Mouse (Mus musculus) kidney, postnatal 10 days (tissue): ENCODE measurements around the gene Lnx2.
A peak's percentile ranks its signal among the peaks of the same experiment; 100 is the strongest.

Experiments used
- DNase-seq: peaks from one replicate; pipeline ENCODE4 v3.0.0; 2021; ENCODE audit warnings: mixed read lengths

The Lnx2 gene

DNA sequence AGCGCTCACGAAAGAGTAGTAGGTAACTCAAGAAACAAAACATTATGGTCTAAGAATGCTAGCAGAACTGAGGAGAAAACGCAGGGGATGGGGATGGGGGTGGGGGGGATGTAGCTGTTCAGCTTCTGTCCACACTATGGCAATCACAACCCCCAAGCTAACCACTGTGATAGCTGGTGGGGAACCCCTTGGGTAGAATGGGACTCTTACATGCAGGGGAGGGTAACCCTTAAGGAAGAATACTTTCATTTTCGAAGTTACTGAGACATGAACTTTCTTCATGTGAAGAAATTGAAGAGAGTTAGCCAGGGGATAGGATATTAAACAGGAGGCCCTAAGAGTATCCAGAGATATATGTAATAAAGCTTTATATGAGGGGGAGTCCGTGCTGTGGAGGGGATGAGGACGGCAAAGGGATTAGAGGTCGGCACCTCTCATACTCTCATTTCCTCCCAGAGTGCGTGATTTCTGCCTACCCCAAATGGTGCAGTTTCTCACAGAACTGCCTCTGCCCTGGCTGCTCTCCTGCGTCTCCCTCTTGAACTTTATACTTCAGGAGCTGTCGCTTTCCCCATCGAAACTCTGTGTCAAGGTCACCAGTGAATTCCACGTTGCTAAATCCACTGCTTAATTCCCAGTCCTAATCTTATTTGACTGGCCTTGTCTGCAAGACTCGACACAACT, 25.4 kb downstream of the Lnx2 start:
- DNase-seq = peak; percentile 14

DNA sequence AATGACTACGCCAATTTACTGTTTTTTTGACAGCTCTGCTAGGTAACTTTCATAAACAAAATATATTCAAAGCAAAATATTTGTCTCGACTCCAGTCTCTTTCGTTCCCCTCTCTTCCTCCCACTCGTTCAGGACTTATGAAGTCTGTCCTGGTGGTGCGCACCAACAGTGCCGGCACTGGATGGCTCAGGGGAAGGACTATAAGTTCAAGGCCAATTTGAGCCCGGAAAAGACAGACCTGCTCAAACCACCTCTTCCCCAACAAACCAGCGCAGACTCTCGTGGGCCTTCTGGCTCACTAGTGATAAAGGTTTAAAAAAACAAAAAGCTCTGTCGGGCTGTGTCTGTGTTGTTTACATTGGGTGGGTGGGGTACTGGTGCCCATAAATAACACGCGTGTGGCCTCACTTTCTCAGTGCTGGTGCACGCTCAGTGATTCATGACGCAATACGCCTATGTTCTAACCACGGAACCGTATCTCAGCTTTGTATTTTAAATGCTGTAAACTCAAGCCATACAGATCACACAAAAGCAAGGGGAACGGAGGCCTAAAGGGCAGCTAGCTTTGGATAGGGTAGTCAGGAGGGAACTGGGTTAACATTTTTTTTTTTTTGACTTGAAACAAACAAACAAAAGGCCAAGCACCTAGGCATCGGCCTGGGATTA, 26.7 kb downstream of the Lnx2 start:
- DNase-seq = peak; percentile 2

DNA sequence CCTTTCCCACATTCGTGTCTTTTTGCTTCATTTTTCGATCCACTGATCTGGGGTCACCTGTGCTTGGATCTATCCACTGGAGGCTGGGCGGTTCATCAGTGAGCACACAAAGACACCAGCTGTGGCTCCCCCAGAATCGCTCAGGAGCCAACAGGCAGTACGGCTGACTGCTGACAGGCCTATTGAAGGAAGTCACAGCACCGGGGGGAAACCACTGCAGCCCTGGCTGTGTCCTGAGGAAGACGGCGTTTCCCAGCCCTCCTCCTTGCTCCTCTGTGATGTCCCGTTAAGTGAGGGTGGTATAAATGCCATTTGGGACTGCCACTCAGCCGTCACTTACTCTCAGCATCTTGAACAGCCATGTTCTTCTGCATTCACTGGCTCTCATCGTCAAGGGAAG, 30.5 kb downstream of the Lnx2 start:
- peak; percentile 48 for DNase-seq

DNA sequence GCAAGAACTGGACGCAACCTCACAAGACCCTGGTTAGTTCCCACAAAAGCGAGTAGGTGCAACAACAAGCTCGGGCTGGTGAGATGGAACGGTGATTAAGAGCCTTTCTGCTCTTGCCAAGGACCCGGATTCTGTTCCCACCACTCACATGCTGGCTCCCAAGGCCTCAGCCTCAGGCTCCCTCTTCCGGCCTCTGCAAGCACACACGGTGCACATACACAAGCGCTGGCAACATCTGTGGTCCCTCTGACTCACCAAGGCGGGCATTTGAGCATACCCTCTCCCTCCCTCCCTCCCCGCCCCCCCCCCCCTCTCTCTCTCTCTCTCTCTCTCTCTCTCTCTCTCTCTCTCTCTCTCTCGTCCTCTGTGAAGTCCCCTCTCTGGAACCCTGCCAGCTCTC, 31.1 kb downstream of the Lnx2 start:
- peak; percentile 12 for DNase-seq

DNA sequence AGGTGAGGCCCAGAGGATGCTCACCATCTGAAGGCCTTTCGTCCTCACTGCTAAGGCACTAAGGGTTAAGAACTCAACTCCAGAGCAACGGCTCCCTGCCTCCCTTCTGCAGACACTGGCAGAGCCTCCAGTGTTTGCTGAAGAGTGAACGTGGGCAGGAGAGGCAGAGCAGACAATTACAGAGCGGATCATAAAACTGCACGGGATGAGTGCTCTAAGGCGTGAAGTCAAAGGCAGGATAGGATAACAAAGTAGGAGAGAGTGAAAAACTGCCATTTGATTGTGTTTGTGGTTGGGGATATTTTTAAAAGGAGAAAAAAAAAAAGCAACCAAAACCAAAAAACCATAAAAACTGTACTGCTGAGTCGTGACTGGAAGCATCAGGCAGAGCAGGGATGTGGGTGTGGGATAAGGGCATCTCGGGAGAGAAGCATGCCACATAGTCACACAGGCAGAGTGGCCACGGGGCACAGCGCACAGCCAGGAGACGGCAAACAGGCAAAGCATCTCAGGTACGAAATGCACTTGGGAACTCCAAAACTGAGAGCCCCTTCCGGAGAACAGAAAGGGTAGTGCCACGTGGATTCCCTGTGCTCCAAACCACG, 33.0 kb downstream of the Lnx2 start:
- DNase-seq = no peak

DNA sequence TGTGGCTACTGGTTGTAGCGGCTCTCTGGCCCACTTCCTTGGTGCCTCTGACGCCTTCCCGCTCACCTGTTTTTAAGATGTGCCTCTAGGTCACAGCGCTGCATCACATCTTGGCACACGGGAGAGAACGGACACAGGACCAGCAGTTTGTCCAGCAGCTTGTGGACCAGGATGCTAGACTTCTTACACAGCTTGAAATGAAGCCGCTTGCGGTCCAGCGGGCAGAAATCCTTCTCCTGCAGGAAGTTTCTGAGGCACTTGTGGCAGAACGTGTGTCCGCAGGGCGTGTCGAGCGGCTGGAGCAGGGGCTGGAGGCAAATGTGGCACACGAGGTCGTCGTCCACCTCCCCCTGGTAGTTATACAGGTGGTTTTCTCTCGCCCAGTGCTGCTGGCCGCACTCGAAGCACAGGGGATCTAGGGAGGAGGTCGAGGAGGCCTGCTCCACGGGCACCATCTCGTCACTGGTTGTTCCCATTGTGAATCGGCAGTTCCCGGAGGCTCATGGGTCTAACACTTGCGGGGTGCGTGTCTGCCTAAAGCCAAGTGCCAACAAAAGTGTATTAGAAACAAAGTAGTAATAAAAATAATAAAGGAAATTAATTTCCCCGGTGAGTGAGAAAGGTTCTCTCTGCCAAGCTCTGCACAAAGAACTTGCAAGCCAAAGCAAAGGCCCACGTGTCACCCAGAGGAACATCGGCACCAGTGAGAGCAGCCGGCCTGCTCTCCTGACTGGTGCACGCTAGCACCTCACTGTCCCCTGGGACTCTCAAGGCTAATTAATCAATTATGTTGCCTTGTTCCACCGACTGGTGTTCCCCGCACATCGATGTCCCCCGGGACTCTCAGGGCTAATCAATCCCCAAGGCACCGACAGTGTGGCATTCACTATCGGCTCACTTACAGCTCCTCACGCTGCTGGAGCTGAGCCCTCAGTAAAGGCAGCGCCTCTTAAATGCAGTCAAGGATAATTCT, 34.1 kb downstream of the Lnx2 start:
- DNase-seq = no peak

DNA sequence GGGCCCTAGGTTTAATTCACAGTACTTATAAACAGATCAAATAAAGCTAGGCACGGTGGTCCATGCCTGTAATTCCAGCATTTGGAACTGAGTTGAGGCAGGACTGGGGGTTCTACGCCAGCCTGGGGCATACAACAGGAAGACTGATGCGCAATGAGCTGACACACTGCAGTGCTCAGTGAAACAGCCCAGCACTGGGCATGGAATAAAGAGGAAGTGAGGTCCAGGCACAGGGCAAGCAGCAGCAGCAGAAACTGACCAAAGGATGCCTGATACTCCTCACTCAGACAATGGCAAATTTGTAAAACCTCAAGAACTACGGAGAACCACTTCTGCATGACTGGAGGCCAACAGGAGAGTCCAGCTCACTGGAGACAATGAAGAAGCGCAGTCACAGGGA, 37.0 kb downstream of the Lnx2 start:
- DNase-seq = no peak

DNA sequence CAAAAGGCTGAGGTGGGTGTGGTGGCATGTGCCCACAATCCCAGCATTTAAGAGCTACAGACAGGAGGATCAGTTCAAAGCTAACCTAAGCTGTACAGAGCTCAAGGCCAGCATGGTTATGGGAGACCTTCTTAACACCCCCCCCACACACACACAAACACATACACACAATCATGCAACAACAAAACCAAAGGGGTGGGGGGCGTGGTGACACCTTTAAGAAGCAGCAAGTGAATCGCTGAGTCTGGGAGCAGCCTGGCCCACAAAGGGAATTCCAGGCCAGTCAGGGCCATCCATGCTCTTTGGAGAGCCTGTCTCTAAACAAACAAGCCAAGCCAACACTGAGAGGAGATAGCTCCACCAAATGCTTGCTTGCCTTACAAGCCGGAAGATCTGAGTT, 38.8 kb downstream of the Lnx2 start:
- no peak for DNase-seq

DNA sequence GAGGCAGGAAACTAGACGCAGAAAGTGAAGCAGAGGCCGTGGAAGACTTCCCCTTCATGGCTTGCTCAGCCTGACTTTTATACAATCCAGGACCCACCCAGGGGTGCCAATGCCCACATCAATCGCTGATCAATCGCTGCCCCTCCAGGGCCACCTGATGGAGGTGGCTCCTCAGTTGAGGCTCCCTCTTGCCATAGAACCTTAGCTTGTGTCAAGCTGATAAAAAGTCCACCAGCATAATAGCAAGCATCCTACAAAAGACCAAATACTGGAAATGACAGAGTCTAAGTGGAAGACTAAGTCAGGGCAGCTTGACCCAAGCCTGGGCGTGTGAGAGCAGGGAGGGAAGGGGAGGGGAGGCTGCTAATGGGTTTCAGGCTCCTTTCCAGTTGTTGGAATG, 39.7 kb downstream of the Lnx2 start:
- DNase-seq = no peak

DNA sequence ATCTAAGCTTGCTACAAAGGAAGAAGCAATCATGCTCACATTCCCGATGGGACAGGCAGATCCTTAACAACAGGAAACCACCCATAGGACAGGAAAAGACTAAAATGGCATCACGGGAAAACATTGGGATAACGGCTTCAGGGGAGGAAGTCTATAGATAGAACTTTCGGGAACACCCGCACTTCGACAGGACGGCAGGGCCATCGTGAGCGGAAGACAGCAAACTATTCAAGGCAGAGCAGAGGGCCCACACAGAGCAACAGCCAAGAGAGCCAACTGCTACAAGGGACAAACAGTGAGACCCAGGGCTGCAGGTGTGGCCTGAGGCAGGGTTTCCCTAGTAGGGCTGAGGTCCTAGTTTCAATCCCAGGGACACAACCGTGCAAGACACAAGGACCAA, 40.4 kb downstream of the Lnx2 start:
- DNase-seq = peak; percentile 68

DNA sequence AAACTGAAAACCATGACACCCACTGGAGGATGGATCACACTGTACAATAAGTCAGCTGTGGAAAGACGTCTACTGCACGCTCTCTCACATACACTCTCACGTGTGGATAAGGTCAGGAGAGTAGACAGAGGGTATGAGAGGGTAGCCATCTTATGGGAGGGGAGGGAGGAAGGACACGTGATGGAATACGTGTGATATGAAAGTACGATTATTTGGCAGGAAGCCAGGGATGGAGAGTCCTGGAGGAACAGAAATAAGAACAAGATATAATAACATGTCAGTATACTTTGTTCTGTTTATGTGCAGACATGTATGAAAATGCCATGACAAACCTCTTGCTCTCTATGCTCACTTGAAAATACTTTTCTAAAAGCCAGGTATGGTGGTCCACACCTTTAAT, 41.1 kb downstream of the Lnx2 start:
- DNase-seq = no peak

DNA sequence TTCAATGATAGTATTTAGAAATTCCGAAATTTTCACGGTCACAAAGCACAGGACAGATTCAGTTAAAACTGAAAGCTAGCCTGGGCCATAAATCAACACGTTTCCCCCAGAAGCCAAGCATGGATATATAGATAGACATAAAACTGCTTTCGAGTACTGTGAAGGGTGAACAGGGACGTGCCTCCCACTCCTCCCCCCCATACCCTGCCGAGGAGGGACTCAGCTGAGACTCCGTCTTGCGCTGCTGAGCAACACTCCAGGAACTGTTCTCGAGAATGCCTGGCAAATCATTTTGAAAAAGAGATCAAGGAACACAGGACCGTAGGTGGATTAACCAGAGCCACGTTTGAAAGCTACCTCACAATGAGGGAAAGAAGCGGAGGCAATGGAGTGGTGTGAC, 42.1 kb downstream of the Lnx2 start:
- no peak for DNase-seq

DNA sequence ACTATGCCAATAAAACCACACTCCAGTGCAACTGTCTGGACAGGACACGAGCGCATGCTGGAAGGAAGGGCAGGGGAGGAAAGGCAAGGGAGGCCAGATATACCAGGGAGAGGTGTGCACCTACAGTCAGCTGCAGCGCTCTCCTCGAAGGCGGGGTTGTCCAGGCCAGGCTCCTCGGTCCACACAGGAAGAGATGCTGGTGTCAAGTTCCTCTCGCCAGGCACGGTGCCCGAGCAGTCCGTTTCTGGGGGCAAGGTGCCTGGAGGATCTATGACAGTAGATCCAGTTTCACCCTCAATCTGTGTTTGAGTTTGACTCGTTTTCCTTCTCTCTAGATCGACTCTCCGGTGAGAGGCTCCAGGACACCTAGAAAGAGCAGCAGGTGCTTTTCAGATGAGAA, 43.2 kb downstream of the Lnx2 start:
- no peak for DNase-seq

DNA sequence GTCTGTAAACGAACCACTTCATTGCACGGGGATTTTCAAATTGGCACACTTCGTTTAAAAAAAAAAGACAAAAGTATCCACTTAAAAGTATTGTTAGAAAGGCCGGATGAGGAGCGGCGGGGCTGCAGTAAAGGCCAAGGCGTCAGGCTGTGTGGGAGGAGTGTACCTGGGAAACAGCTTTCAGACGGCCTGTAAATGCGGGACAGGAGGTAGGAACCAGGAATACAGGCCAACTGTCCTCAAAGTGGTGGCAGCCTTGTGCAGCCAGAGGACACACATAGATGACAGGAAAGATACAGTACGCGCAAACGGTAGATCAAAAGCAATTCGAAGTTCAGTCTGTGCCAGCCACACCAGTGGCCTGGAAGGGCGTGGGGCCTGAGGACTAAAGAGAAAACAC, 45.1 kb downstream of the Lnx2 start:
- DNase-seq = no peak

DNA sequence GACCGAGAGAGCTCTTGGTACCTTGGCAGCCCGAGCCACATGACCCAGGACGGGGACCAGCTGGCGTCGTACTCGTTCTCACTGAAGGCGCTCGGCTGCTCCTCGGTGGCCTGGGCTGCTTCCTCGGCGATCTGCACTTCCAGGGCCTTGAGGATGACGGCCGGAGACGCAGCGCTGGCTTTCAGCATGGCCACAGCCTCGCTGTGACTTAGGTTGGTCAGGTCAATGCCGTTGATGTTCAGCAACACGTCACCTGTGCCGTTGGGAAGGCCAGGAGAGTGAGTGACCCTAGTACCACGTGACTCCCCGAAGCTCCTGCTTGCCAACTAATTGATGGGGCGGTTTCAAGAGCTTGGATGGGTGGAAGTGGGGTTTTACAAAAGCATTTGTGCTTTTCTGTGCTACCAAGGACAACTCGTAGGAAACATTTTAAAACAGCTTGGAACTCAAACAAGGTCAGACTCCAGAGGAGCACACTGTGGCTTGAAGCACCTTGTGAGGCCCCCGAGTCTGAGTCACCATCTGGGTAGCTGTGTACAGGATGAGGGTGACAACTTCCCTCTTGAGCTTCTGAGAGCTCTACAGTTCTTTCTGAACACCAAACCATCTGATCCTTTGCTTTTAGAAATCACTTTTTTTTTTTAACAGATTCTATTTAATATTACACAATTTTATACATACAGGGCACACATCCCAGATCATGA, 51.9 kb downstream of the Lnx2 start:
- no peak for DNase-seq

DNA sequence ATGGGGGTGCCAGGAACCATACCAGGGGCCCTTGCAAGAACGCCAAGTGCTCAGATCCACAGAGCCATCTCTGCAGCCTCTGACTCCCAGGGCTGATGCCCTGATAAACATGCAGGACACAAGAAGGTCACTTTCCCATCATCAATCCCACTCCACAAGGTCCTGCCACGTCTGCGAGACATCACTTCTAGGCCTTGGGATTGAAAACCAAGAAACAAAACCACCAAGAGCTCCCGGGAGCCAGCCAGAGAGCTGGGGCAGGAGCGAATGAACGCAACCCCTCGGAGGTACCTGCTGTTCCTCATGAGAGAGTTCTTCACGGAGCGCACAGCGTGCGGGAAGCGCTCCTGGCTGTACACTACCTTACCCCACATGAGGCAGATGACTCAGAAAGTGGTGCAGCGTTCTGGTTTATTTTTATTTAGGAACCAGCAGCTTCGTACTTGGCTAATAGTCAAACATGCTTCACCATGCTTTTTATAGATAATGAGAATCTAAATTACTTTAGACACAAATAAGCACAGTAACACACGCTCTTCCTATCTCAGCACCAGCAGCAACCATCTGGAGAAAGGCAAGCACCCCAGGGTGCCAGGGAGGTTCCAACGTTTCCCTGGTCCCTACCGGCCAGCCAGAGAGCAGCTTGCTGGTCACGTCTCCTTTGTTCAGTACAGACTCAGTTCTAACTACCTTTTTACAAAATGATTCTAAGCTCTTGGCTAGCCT, 53.0 kb downstream of the Lnx2 start:
- no peak for DNase-seq

DNA sequence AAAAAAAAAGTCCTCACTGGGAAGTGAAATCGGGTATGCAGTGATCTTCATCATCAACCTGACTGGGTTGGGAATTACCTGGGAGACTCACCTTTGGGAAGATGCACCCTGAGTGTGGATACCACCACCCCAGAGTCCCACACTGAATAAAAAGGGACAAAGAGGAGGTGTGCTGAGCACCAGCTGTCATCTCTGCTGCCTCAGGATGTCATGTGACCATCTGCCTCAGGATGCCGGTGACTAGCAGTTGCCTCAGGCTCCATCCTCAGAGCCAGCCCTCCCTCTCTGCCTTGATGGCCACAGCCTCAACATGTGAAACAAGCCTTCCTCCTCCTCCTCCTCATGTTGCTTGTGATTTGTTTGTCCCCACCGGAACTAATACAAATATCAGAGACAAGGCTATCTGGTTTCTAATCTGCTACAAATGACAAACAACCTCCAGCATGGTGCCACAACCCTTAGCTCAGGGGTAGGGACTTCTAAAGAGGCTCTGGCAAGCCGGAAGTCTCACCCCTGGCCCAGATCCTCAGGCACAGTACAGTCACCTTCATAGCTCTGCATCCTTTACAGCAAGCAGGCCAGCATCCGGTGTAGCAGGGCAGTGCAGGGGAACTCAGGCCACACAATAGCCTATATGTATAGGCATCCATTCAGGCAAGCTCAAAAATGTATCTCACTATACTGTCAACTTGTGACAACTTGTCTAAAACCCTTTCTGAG, 54.7 kb downstream of the Lnx2 start:
- DNase-seq = no peak

DNA sequence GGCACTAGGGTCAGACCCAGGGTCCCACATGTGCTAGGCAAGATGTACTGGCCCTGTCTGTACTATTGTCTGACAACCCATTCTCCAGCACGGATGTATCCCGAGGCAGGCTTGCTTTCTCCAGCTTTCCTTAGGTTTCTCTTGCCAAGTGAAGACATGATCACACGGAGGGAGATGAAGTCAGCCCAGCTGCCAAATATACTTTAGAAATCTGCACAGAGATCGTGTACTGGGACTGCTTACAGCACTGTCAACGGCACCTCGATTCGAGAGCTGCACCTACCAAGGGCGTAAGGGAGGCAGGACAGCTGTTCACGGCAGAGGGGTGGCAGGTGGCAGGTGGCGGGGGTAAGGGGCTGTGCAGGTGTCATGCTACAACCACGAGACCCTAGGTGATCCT, 55.8 kb downstream of the Lnx2 start:
- no peak for DNase-seq

DNA sequence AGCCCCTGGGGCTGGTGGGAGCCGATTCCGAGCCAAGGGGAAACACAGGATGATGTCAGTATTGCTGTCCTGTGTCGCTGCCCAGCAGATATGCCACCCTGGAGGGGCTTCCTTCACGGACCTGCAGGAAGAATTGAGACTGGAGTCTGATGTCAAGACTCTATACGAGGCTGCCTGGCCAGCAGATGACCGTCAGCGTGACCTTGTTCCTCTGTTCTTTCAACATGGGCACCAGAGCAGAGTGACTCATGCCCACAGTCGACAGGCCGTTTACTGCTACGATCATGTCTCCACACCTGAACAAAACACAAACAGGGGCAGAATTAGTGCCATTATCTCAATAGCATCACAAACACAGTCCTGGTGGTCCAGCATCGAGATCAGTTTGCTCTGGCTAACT, 57.6 kb downstream of the Lnx2 start:
- no peak for DNase-seq

DNA sequence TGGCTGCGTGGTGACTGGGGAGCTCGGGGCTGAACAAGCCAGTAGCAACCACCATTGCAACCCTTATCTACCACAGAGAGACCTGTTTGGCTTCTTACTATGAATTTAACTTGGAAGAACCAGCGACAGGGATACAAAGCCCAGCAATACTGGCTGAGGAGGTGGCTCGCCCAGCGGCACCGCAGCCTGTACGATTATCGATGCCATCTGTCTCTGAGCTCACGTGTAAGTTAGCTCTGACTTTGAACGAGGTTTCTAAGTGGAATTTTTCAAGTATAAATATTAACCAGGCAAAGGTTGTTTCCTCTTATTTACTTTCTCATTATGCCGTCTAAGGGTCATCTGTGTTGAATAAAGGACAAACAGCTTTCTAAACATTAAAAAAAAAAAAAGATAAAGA, 58.9 kb downstream of the Lnx2 start:
- DNase-seq = no peak

DNA sequence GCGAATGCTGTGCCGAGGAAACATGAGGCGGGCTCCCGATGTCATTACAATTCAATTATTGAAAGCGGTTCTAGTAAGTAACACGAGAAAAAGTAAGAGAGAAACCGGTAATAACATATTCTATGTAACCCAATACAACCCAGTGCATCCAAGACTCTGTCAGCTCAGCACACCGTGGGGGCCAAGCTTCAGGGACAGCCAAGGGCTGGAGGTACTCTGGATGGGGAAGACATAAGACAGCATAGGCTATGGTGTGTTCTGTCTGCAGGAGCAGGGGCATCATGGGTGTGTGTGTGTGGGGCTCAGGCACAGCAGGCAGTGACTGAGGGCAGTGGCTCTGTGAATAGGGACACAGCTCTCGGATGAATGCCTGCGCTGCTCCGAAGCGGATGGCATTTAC, 59.8 kb downstream of the Lnx2 start:
- no peak for DNase-seq
